Mouse (Mus musculus) right cerebral cortex, postnatal 36 days (tissue): ENCODE results near the gene Lrrc57.

Experiments
- DNase-seq, 2 experiments: peaks; one replicate each; pipeline ENCODE4 v3.0.0; 2022; ENCODE audit warnings: low spot score in 2 of 2, mixed read lengths in 1 of 2

The Lrrc57 gene

GRCm38 (mm10) chr2:120608830-120609723, at the start of gene Lrrc57, which contains the start of gene Haus2:
Gene Lrrc57 (minus strand): TSS chr2:120609520.
Gene Haus2 (plus strand): TSS chr2:120609383.
- peak; percentile 86 to 90 for DNase-seq

GRCm38 (mm10) chr2:120658486-120658885, 49.2 kb upstream of the Lrrc57 start:
- DNase-seq, result no peak

GRCm38 (mm10) chr2:120656711-120657110, 47.4 kb upstream of the Lrrc57 start:
- DNase-seq, result no peak

GRCm38 (mm10) chr2:120655905-120656304, 46.6 kb upstream of the Lrrc57 start:
- DNase-seq, result no peak

- DNase-seq, result no peak
Observed at GRCm38 (mm10) chr2:120654693-120655092, 45.4 kb upstream of the Lrrc57 start.

GRCm38 (mm10) chr2:120652925-120653284, 43.6 kb upstream of the Lrrc57 start:
- DNase-seq, result no peak

- no peak for DNase-seq
Observed at GRCm38 (mm10) chr2:120652256-120652924, 43.1 kb upstream of the Lrrc57 start.

- no peak for DNase-seq
Observed at GRCm38 (mm10) chr2:120646777-120647176, 37.5 kb upstream of the Lrrc57 start.

GRCm38 (mm10) chr2:120643836-120644235, 34.5 kb upstream of the Lrrc57 start:
- DNase-seq, result no peak

- DNase-seq, result no peak
Observed at GRCm38 (mm10) chr2:120640835-120641234, 31.5 kb upstream of the Lrrc57 start.

- peak in 1 of 2 experiments; percentile 9 for DNase-seq
Observed at GRCm38 (mm10) chr2:120631957-120632356, 22.6 kb upstream of the Lrrc57 start.

- DNase-seq, result no peak
Observed at GRCm38 (mm10) chr2:120631521-120631920, 22.2 kb upstream of the Lrrc57 start.

- DNase-seq, result no peak
Observed at GRCm38 (mm10) chr2:120630655-120631054, 21.3 kb upstream of the Lrrc57 start.

- no peak for DNase-seq
Observed at GRCm38 (mm10) chr2:120630246-120630645, 20.9 kb upstream of the Lrrc57 start.

- peak; percentile 96 to 99 for DNase-seq
Observed at GRCm38 (mm10) chr2:120628886-120629735, 19.8 kb upstream of the Lrrc57 start, which contains the start of gene Stard9. Gene Stard9 (plus strand): TSS chr2:120629121.

- no peak for DNase-seq
Observed at GRCm38 (mm10) chr2:120628076-120628865, 19.0 kb upstream of the Lrrc57 start.

GRCm38 (mm10) chr2:120622920-120623319, 13.6 kb upstream of the Lrrc57 start:
- DNase-seq, result no peak

- no peak for DNase-seq
Observed at GRCm38 (mm10) chr2:120619538-120619937, 10.2 kb upstream of the Lrrc57 start.

- no peak for DNase-seq
Observed at GRCm38 (mm10) chr2:120616279-120617163, 7.2 kb upstream of the Lrrc57 start.
